Mouse (Mus musculus): ENCODE results near the gene Cog8. TPM values are rescaled to one million over a fixed set of nuclear protein-coding genes. Genes with fewer than 3 reads are reported as not detected.

The Cog8 gene
- 39.6 and 40.9 TPM in 2 replicates for polyA plus RNA-seq (2015; fragmentation: Nextera tagmentation; extraction: Ambion mirVana)

DNA sequence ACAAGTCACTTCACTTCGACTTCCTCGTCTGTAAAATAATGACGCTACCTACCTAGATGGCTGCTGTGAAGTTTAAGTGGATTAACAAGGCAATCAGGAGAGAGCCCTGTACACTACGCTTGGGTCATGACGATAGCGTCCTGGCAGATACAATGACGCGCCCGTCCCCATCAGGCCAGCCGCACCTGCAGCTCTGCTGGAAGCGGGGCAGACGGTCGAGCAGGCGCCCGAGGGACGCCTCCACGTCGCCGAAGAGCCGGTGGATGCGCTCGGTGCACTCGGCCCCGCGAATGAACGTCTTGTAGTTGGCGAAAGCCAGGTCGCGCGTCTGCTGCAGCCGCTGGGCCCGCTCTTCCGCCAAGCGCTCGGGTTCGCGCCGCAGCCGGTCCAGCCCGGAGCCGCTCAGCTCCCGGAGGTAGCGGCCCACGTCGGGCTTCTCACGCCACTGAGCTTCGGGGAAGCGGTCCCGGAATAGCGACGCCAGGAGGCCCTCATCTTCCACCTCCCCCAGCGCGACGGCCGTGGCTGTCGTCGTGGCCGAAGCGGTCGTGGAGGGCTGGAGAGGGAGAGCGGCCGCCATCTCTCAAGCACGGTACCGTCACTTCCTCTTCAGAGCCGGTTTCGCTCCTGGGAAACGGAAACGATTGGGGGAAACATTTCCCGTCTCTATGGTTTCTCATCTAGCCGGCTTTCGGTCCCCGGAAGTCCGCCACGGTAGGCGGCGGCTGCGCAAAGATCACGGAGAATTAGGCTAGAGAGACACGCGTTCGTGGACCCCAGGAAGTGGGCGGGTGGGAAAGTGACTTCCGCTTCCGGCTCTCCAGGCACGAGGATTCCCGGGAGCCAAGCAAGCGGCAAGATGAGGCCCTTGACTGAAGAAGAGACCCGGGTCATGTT lies at the start of gene Cog8, which contains the start of gene Nip7:
TSS of gene Cog8 (minus strand) at position 614 of the 897 bp plus-strand sequence.
TSS of gene Nip7 (plus strand) at position 802 of the 897 bp plus-strand sequence.
- H3K4me2 ChIP-seq, result peak within 1 kb of the TSS; percentile 99
- H3K9me3 ChIP-seq, result no peaks in the 10 kb centered on the region
- H3K36me3 ChIP-seq, result peaks cover 47% of the 10 kb centered on the region
- H3K27me3 ChIP-seq, result no peaks in the 10 kb centered on the region
- peak within 1 kb of the TSS; percentile 91 for H3K27ac ChIP-seq
- H3K4me1 ChIP-seq (replicated peaks), result peaks cover 24% of the 10 kb centered on the region
- peak; percentile 94 for ATAC-seq (ENCODE audit: low FRiP score)
- WGBS, result under 1% methylated on average over 88 of the region's 88 CpGs
- H3K9ac ChIP-seq, result peak within 1 kb of the TSS; percentile 90
- H3K4me3 ChIP-seq, result peak within 1 kb of the TSS; percentile 83

DNA sequence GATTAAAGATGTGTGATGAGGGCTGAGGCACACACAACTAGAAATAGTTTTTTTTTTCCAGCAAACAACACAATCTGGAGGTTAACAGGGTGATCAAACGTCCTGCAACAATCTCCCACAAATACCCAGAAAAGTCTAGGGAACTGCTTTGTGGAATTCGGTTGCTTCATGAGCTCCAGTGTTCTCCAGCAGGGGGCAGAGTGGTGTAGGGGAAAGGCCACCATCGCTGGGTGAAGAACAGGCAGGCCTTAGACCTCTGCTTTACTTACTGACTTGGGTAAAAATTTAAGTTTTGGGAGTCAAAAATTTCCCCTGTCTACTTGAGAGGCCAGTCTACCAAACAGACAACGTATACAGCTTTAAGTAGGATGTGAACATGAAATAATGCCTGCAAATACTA lies 48.1 kb upstream of the Cog8 start:
- H3K4me1 ChIP-seq (replicated peaks), result peaks cover 5% of the 10 kb centered on the region; the same call in 1 of the 2 replicates
- H3K9ac ChIP-seq, result no peak overlapping the region
- WGBS, result 8% methylated on average over 4 of the region's 4 CpGs
- no peak overlapping the region for H3K27ac ChIP-seq
- ATAC-seq (ENCODE audit: low FRiP score), result no peak
- H3K27me3 ChIP-seq, result no peaks in the 10 kb centered on the region
- no peaks in the 10 kb centered on the region for H3K9me3 ChIP-seq
- no peaks in the 10 kb centered on the region for H3K36me3 ChIP-seq
- H3K4me3 ChIP-seq, result no peak overlapping the region
- H3K4me2 ChIP-seq, result no peak overlapping the region

DNA sequence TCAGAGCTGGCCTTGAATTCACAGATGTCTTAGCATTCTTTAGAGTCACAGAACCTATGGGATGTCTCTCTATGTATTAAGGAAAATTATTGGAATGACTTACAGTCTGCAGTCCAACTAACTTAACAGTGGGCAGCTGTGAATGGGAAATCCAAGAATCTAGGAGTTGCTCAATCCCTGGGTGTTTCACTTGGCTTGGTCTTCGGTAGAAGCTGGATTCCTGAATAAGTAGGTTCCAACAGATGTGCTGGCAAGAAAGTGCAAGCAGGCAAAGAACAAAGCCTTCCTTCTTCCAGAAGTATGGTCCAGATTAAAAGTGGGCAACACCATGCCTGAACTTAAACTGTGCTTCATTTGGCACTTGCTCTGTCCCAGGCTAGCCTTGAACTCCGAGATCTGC lies 44.1 kb upstream of the Cog8 start:
- no peaks in the 10 kb centered on the region for H3K27me3 ChIP-seq
- H3K4me3 ChIP-seq, result no peak overlapping the region
- no peaks in the 10 kb centered on the region for H3K36me3 ChIP-seq
- WGBS, result 91% methylated on average over 2 of the region's 2 CpGs
- H3K9ac ChIP-seq, result no peak overlapping the region
- H3K4me2 ChIP-seq, result no peak overlapping the region
- no peak overlapping the region for H3K27ac ChIP-seq
- no peak for ATAC-seq (ENCODE audit: low FRiP score)
- H3K9me3 ChIP-seq, result no peaks in the 10 kb centered on the region
- H3K4me1 ChIP-seq (replicated peaks), result peaks cover 6% of the 10 kb centered on the region

DNA sequence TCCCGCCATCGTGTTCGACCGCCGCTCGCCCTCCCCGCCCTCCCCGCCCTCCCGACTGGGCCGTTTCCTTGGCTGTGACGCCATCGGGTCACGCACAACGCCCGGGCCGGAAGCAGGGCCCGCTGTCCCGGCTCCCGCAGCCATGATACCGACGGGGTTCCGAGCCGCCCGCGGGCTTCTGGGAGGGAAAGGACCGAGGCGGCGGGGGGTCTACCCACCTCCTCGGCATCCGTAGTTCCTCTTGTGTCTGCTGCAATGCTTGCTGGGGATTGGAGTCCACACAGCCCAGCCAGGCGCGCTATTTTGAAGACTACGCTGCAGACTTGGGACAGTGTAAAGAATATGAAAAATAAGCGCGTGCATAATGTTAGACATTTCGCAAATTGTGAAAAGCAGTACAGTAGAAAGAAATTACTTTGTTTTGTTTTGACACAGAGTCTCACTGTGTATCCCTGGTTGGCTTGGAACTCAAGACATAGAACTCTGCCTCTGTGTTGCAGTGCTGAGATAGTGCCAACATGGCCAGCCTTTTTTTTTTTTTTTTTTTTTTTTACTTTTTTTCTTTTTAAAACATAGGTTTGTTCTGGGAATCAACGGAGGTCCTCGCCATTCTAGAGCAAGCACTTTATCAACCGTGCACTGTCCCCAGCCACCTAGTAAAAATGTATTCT lies 40.0 kb upstream of the Cog8 start, which contains the start of gene Terf2:
TSS of gene Terf2 (minus strand) at position 182 of the 671 bp plus-strand sequence.
- Histone ChIP-seq H3K9ac (peak within 1 kb of the TSS; percentile 94), H3K27me3 (no peaks in the 10 kb centered on the region), H3K9me3 (no peaks in the 10 kb centered on the region), H3K27ac (peak within 1 kb of the TSS; percentile 89), H3K4me3 (peak within 1 kb of the TSS; percentile 87), H3K36me3 (peaks cover 15% of the 10 kb centered on the region), H3K4me2 (peak within 1 kb of the TSS; percentile 62), H3K4me1 (replicated peaks) (peaks cover 32% of the 10 kb centered on the region)
- ATAC-seq (ENCODE audit: low FRiP score), result peak; percentile 96
- 4% methylated on average over 39 of the region's 39 CpGs for WGBS

DNA sequence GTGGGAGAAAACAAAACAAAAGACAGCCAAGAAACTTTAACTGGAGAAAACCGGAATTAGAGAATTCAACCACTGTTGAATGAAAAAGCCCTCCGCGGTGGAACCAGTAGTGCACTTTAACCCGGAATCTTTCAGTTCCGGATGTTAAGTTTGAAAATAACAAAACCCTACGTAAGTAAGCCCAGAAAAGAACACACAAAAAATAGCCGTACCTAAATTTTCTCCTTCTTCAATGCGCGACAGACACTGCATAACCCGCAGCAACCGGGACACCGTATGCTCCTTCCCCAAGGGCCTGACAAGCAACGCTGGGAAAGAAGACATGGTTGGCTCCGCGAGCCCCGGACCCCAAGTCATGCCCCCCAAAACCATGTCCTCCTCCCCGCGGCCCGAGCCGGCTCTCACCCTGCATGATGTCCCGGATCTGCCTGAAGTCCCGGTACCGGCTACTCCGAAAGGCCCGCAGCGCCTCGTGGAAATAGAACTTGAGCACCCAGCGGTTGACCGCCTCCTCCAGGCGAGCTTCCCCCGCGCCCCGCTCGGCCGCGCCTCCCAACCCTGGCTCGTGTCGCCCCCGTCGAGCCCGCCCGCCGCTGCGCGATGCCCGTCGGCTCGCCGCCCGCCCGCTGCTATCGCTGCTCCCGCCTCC lies 39.4 kb upstream of the Cog8 start:
- peak; percentile 70 for ATAC-seq (ENCODE audit: low FRiP score)
- Histone ChIP-seq H3K4me3 (peak overlapping the region; percentile 87), H3K27me3 (no peaks in the 10 kb centered on the region), H3K36me3 (peaks cover 19% of the 10 kb centered on the region), H3K4me1 (replicated peaks) (peaks cover 32% of the 10 kb centered on the region), H3K4me2 (peak overlapping the region; percentile 62), H3K9me3 (no peaks in the 10 kb centered on the region), H3K27ac (peak overlapping the region; percentile 89), H3K9ac (peak overlapping the region; percentile 94)
- WGBS, result under 1% methylated on average over 49 of the region's 53 CpGs

DNA sequence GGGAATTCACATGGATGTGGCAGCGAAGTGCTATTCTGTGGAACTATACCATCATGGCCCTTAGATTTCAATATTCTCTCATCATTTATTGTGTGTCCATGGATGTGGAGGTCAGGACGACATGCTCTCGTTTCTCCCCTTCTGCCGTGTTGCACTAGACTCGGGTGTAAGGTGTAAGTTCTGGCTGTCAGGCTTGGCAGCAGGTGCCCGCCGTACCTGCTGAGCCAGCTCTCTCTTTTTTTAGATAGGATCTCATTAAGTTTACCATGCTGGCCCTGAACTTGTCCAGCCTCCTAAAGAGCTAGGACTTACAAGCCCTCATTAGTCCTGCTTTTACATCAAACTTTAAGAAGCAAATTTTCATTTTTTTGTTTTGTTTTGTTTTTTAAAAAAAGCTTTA lies 34.0 kb upstream of the Cog8 start:
- WGBS, result 96% methylated on average over 7 of the region's 7 CpGs
- H3K9ac ChIP-seq, result no peak overlapping the region

DNA sequence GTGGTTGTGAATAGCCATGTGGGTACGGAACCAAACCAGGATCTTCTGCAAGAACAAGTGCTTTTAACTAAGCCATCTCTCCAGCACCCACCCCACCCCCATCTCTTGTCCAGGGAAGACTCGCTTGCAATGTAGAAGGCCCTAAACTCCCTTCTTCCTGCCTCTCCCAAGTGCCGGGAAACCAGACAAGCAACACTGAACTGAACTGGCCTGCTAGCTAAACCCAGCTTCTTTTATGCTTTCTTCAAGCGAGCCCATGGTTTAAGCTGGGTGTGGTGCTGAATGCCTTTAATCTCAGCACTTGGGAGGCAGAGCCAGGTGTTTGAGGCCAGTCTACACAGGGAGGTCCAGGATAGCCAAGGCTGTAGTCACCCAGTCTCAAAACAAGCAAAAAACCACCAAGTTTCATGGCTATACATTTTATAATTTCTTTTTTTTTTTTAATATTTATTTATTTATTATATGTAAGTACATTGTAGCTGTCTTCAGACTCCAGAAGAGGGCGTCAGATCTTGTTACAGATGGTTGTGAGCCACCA lies 32.1 kb upstream of the Cog8 start:
- Histone ChIP-seq H3K9ac (no peak overlapping the region), H3K27ac (no peak overlapping the region), H3K4me2 (no peak overlapping the region), H3K4me3 (no peak overlapping the region), H3K4me1 (replicated peaks) (peaks cover 6% of the 10 kb centered on the region; the same call in 1 of the 2 replicates), H3K36me3 (peaks cover 70% of the 10 kb centered on the region), H3K27me3 (no peaks in the 10 kb centered on the region), H3K9me3 (no peaks in the 10 kb centered on the region)
- 93% methylated on average over 5 of the region's 5 CpGs for WGBS
- no peak for ATAC-seq (ENCODE audit: low FRiP score)

More for the DNA sequence above, 34.0 kb upstream of the Cog8 start:
- Histone ChIP-seq H3K4me2 (no peak overlapping the region), H3K36me3 (peaks cover 64% of the 10 kb centered on the region), H3K27me3 (no peaks in the 10 kb centered on the region), H3K4me1 (replicated peaks) (peaks cover 25% of the 10 kb centered on the region), H3K9me3 (no peaks in the 10 kb centered on the region), H3K4me3 (no peak overlapping the region), H3K27ac (no peak overlapping the region)
- no peak for ATAC-seq (ENCODE audit: low FRiP score)

DNA sequence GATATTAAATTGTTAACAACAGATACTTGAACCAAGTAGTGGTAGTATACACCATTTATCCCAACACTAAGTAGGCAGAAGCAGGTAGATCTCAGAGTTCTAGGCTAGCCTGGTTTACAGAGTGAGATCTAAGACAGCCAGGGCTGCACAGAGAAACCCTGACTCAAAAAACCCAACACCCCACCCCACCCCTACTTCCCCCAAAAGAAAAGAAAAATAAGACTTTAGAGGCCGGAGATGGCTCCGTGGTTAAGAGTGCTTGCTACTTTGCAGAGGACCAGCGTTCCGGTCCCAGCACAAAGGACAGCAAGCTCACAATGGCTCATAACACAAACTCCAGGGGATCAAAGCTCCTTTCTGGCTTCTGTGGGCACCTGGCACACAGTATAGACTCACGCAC lies 29.5 kb upstream of the Cog8 start:
- no peaks in the 10 kb centered on the region for H3K27me3 ChIP-seq
- no peak overlapping the region for H3K4me3 ChIP-seq
- no peak overlapping the region for H3K9ac ChIP-seq
- no peak overlapping the region for H3K27ac ChIP-seq
- no peak overlapping the region for H3K4me2 ChIP-seq
- peaks cover 70% of the 10 kb centered on the region for H3K36me3 ChIP-seq
- ATAC-seq (ENCODE audit: low FRiP score), result no peak
- H3K9me3 ChIP-seq, result no peaks in the 10 kb centered on the region
- WGBS, result 97% methylated on average over 5 of the region's 5 CpGs
- H3K4me1 ChIP-seq (replicated peaks), result no peaks in the 10 kb centered on the region

DNA sequence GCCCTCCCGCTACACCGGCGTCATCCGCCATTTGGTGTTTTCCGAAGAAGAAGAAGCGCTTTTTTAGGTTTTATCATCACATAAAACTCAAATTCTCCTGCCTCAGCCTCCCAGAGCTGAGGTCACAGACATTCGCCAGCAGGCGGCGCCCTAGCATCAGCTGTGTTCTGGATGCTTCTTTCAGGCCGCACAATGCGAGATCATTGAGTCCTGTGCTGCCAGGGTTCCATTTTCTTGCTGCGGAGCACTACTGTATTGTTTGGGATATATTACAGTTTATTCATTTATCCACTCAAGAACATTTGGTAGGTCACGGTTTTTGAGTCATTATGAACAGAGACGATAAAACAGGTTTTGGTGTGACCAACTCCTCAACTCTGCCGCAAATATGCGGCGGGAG lies 28.9 kb upstream of the Cog8 start:
- 98% methylated on average over 17 of the region's 17 CpGs for WGBS
- Histone ChIP-seq H3K27ac (no peak overlapping the region), H3K36me3 (peaks cover 71% of the 10 kb centered on the region), H3K4me3 (no peak overlapping the region), H3K9ac (no peak overlapping the region), H3K4me1 (replicated peaks) (no peaks in the 10 kb centered on the region), H3K27me3 (no peaks in the 10 kb centered on the region), H3K4me2 (no peak overlapping the region), H3K9me3 (no peaks in the 10 kb centered on the region)
- ATAC-seq (ENCODE audit: low FRiP score), result no peak

DNA sequence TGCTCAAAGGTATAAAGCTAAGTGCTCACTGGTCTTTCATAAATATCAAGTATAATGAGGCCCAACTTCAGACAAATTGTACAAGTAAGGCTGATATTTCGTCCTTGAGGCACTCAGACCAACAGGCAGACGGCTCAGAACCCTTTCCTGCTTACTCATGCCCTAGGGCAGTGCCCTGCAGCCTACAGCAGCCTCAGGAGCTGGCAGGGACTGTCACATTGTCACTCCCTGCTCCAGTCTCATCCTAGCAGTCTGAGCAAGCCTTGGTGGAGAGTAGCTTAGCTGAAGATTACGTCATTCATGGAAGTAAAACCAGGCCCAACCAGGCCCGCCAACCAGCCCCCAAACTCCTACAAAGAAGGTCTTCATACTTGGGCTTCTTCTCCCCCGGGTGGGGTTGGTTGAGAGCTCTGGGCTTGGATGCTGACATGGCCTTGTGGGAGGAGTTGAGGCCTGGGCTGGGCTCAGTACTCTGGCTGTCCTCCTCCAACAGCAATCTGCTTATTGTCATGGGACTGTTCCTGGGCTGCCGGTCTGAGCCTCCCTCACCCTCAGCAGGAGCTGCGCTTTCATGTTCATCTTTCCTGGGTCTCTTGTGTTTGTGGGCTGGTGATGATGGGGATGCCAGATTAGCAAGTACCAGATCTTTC lies 19.9 kb upstream of the Cog8 start:
- H3K4me3 ChIP-seq, result no peak overlapping the region
- no peaks in the 10 kb centered on the region for H3K4me1 ChIP-seq (replicated peaks)
- no peak overlapping the region for H3K27ac ChIP-seq
- H3K9ac ChIP-seq, result no peak overlapping the region
- H3K36me3 ChIP-seq, result peaks cover 89% of the 10 kb centered on the region
- H3K27me3 ChIP-seq, result no peaks in the 10 kb centered on the region
- no peak overlapping the region for H3K4me2 ChIP-seq
- no peak for ATAC-seq (ENCODE audit: low FRiP score)
- WGBS, result 95% methylated on average over 7 of the region's 7 CpGs
- no peaks in the 10 kb centered on the region for H3K9me3 ChIP-seq

DNA sequence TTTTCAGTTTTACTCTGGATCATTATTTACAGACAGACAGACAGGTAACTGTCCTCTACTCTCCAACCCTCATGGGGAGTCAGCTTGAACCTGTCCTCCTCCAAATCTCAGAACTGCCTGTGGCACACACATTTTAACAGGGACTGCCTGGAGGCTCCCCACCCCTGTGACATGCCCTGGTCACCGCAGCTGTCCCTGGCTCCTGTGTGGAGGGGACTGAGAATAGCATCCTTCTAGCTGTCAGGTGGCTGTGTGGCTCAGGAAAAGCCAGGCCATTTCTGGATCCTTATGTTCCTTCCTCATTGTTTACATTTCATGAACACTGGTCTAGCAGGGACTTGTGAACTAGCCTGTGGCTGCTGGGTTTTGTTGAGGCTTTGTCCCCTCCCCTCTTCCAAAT lies 17.6 kb upstream of the Cog8 start:
- Histone ChIP-seq H3K36me3 (peaks cover 92% of the 10 kb centered on the region), H3K4me1 (replicated peaks) (no peaks in the 10 kb centered on the region), H3K4me2 (no peak overlapping the region), H3K27me3 (no peaks in the 10 kb centered on the region), H3K27ac (no peak overlapping the region), H3K9me3 (no peaks in the 10 kb centered on the region), H3K4me3 (no peak overlapping the region), H3K9ac (no peak overlapping the region)
- no peak for ATAC-seq (ENCODE audit: low FRiP score)
- WGBS, result 88% methylated on average over 1 of the region's 1 CpGs

Data from hindbrain, embryonic 13.5 days (tissue).